19 mouse cellular contexts compared by ENCODE assay signal in genomic region chr2:3788424-3788786, GRCm38 (mm10).
DNase-seq lines count a peak whose midpoint lies in the region; ATAC-seq lines count a peak whose summit lies in the region.
"Had no signal": no experiment of that assay in that cellular context is flagged by ENCODE, and none has a peak within 500 bp of the region (broad histone marks: within the 10 kb centered on the region; RNA-seq: fewer than 3 reads in every experiment).

No protein-coding gene starts in this region.

- intact Hi-C loops in heart, postnatal 10 days (cut with DNase I), result no loop called here

- DNase-seq in 416B (ENCODE audit: low read depth), result peak; percentile 51
- peak; percentile 47 for DNase-seq in MEL-GATA-1-ER (ENCODE audit: extremely low read depth, low read depth)
- no peak for DNase-seq in ovary, postnatal 36 days (ENCODE audit: low spot score)
- no peak for DNase-seq in heart, postnatal 10 days
- no peak for DNase-seq in heart, adult 9 months (ENCODE audit: low spot score in 2 of 2)
- DNase-seq: cerebellum, adult 11-12 months; cerebellum, adult 8-10 months; cerebellum, postnatal 10 days; cerebellum, postnatal 36 days; gastrocnemius, postnatal 10 days; gastrocnemius, postnatal 36 days; heart, adult 2 months; heart, postnatal 14 days; heart, postnatal 4 days had no signal

- ATAC-seq in hematopoietic stem cell, adult 5-6 weeks (replicated peaks in 1 of 2; ENCODE audit: insufficient read depth in 1 of 2, low FRiP score in 2 of 2, low TSS enrichment in 1 of 2, low read depth in 1 of 2, poor library complexity in 2 of 2, severe bottlenecking in 2 of 2), result 0 out of 4 replicates have a peak, but pooled peaks have one; percentile 26 to 32
- ATAC-seq: CD4-positive, CD25-positive, alpha-beta regulatory T cell, adult 4 months; forebrain, embryonic 13.5 days; forebrain, embryonic 16.5 days; intestine, postnatal 0 days had no signal

Comparison
In these comparisons a context has a peak if more than half of its experiments do, and no peak if none do; other contexts are left out.
1. DNase-seq: peak in 416B (single experiment) and MEL-GATA-1-ER (single experiment); none in ovary, postnatal 36 days (single experiment), heart, postnatal 10 days (0 of 2) and heart, adult 9 months (0 of 2).